Mouse (Mus musculus) CD4-positive, CD25-positive, alpha-beta regulatory T cell, adult 9 weeks (primary cell): ENCODE measurements around the gene Mphosph9. TPM values are rescaled to one million over a fixed set of nuclear protein-coding genes. Genes with fewer than 3 reads are reported as not detected.

Experiments used
- polyA plus RNA-seq: library from polyadenylated mRNA; unstranded; fragments of 100-300 nt; shearing (Covaris generic); gene quantifications from one replicate; pipeline ENCODE4 v1.2.1, GENCODE M21; 2017

The Mphosph9 gene
- 26.7 TPM for polyA plus RNA-seq

DNA sequence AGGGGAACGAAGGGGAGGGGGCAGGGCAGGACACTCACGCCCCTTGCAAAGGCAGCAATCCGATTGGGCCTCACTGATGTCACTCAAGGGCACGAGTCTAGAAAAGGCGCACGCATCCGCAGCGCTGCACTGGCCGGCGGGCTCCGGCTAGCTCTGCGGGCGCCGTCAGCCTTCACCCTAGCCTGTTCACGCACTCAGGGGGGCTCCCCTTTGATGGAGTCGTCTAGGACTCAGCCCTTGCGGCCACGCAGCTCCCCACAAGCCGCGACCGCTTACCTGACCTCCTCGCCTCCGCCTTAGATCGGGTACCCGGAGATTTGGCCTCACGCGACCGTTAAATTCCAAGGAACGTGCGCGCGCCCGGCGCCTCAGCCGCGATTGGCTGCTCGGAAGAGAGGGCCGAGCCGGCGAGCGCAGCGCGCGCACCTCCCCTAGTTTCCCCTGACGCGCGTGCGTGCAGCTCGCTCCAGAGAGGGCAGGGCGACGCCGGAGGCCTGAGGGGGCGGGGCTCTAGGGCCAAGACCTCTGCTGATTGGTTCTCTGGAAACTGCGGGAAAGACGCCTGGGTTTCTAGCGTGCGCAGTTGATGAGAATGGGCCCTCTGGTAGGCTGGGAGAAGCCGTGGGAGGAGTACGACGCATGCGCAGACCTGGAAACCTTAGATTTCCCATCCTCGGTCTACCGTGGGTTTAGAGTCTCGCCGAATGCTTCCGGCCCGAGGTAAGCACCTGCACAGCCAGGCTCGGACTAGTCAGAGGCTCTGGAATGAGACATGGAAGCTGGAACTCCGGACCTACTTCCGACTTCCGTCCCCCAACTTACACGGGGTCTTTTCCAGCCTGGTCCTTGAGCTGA, at the start of gene Mphosph9, which contains the start of gene 2810006K23Rik:
Mphosph9 (minus strand) TSS at position 463 of the 855 bp plus-strand sequence.
2810006K23Rik (plus strand) TSS at position 580 of the 855 bp plus-strand sequence.

DNA sequence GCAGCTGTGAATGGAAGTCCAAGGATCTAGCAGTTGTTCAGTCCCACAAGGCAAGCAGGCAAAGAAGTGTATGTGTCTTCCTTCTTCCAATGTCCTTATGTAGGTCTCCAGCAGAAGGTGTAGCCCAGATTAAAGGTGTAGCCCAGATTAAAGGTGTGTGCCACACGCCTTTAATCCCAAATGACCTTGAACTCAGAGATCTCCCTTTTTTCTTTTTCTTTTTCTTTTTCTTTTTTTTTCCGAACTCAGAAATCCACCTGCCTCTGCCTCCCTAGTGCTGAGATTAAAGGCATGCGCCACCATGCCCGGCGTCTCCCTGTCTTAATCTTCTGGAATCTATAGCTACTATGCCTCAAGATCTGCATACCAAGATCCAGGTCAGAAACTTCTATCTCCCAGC, 35.2 kb upstream of the Mphosph9 start, which contains the start of gene Cdk2ap1:
Cdk2ap1 (minus strand) TSS at position 101 of the 400 bp plus-strand sequence.

DNA sequence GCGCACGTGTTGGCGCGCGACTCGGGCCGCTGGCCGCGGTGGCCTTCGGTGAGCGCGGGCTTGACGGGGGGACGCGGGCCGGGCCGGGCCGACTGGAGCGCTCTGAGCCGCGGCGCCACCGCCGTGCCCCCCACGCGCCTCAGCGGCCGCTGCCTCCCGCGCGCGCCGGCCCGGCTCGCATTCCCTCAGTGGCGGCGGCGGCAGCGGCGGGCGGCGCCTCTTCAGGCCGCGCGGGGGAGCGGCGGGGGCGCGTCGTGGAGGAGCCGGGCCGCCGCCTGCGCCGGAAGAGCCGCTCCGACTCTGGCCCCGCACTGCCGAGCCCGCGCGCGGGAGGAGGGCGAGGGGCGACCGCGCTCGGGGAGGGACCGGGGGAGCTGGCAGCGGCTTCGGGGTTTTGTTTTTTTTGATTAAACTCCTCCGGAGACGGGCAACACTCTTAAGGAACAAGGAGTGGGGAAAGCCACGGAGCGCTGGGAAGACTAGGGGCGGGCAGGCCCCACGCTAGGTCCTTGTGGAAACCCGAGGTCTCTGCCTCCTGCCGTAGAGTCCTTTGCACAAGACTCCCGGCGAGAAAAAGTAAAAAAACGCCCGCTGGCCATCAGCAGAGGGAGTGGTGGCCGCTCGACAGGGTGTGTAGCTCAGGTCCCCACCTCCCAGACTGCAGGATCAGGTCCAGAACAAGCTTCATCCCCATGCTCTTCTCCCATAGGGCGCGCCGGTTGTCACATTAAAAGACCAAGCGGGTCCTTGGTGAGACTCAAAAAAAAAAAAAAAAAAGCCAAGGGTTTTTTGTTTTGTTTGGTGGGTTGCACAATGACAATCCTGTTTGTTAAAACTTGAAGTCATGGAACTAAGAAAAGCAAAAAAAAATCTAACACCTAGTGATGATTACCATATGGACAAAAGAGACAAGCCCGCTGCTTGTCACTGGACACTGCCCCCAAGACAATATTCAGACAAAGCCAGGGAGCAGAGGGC, 77.9 kb downstream of the Mphosph9 start, which contains the start of gene Pitpnm2:
Pitpnm2 (minus strand) TSS at position 147 of the 978 bp plus-strand sequence.

Other genes starting within 250 kb of the Mphosph9 start
- 57.8 TPM for gene Abcb9, start 232.2 kb downstream of the Mphosph9 start, polyA plus RNA-seq
- 26.9 TPM for gene Ogfod2, start 215.7 kb downstream of the Mphosph9 start, polyA plus RNA-seq
- 114 TPM for gene Arl6ip4, start 211.9 kb downstream of the Mphosph9 start, polyA plus RNA-seq
- gene Pitpnm2, start 78.2 kb downstream of the Mphosph9 start, polyA plus RNA-seq = 10.2 TPM
- gene 2810006K23Rik, start 117 bp upstream of the Mphosph9 start, polyA plus RNA-seq = 13.4 TPM
- gene Cdk2ap1, start 35.1 kb upstream of the Mphosph9 start, polyA plus RNA-seq = 6.0 TPM
- gene Sbno1, start 98.0 kb upstream of the Mphosph9 start, polyA plus RNA-seq = 129 TPM
- gene Kmt5a, start 112.0 kb upstream of the Mphosph9 start, polyA plus RNA-seq = 8.8 TPM
- 91.0 TPM for gene Rilpl2, start 150.4 kb upstream of the Mphosph9 start, polyA plus RNA-seq
- 8.6 TPM for gene Snrnp35, start 155.2 kb upstream of the Mphosph9 start, polyA plus RNA-seq
- 2.1 TPM for gene Rilpl1, start 203.4 kb upstream of the Mphosph9 start, polyA plus RNA-seq
- gene Tmed2, start 212.7 kb upstream of the Mphosph9 start, polyA plus RNA-seq = 36.0 TPM
- gene Ddx55, start 224.9 kb upstream of the Mphosph9 start, polyA plus RNA-seq = 30.8 TPM